Mouse (Mus musculus): ENCODE measurements at regions not wholly inside any gene's neighbourhood (a gene's known extent, or its start where the extent isn't known, plus 50 kb on each side); places are given as distances from the start of the nearest gene placed in this dataset.

GRCm38 (mm10) chr3:148434033-148434432 is 556.3 kb downstream of the Adgrl2 start:
- no peak for DNase-seq (ENCODE audit: low spot score)

GRCm38 (mm10) chr3:148429012-148429865 is 561.1 kb downstream of the Adgrl2 start:
- DNase-seq (ENCODE audit: low spot score), result no peak

- DNase-seq (ENCODE audit: low spot score), result no peak
Measured at GRCm38 (mm10) chr3:148424089-148424488, 566.3 kb downstream of the Adgrl2 start.

GRCm38 (mm10) chr3:148423383-148423782 is 567.0 kb downstream of the Adgrl2 start:
- DNase-seq (ENCODE audit: low spot score), result no peak

- DNase-seq (ENCODE audit: low spot score), result no peak
Measured at GRCm38 (mm10) chr3:148422720-148423119, 567.6 kb downstream of the Adgrl2 start.

GRCm38 (mm10) chr3:148422205-148422604 is 568.1 kb downstream of the Adgrl2 start:
- DNase-seq (ENCODE audit: low spot score), result no peak

- DNase-seq (ENCODE audit: low spot score), result no peak
Measured at GRCm38 (mm10) chr3:148420303-148420702, 570.1 kb downstream of the Adgrl2 start.

GRCm38 (mm10) chr3:148419462-148420074 is 570.8 kb downstream of the Adgrl2 start:
- no peak for DNase-seq (ENCODE audit: low spot score)

GRCm38 (mm10) chr3:148418067-148418466 is 572.3 kb downstream of the Adgrl2 start:
- DNase-seq (ENCODE audit: low spot score), result no peak

GRCm38 (mm10) chr3:148415443-148415842 is 574.9 kb downstream of the Adgrl2 start:
- no peak for DNase-seq (ENCODE audit: low spot score)

GRCm38 (mm10) chr3:148413027-148413426 is 577.3 kb downstream of the Adgrl2 start:
- DNase-seq (ENCODE audit: low spot score), result no peak

- no peak for DNase-seq (ENCODE audit: low spot score)
Measured at GRCm38 (mm10) chr3:148412191-148412590, 578.2 kb downstream of the Adgrl2 start.

GRCm38 (mm10) chr3:148398349-148398748 is 592.0 kb downstream of the Adgrl2 start:
- peak; percentile 7 for DNase-seq (ENCODE audit: low spot score)

- DNase-seq (ENCODE audit: low spot score), result no peak
Measured at GRCm38 (mm10) chr3:148387550-148387949, 602.8 kb downstream of the Adgrl2 start.

GRCm38 (mm10) chr3:148385712-148386111 is 604.6 kb downstream of the Adgrl2 start:
- no peak for DNase-seq (ENCODE audit: low spot score)

GRCm38 (mm10) chr3:148381057-148381456 is 609.3 kb downstream of the Adgrl2 start:
- DNase-seq (ENCODE audit: low spot score), result no peak

GRCm38 (mm10) chr3:148363331-148363730 is 627.0 kb downstream of the Adgrl2 start:
- DNase-seq (ENCODE audit: low spot score), result no peak

- no peak for DNase-seq (ENCODE audit: low spot score)
Measured at GRCm38 (mm10) chr3:148362453-148362864, 627.9 kb downstream of the Adgrl2 start.

- DNase-seq (ENCODE audit: low spot score), result peak; percentile 45
Measured at GRCm38 (mm10) chr3:148343633-148344361, 646.6 kb downstream of the Adgrl2 start.

- no peak for DNase-seq (ENCODE audit: low spot score)
Measured at GRCm38 (mm10) chr3:148343256-148343632, 647.1 kb downstream of the Adgrl2 start.

- no peak for DNase-seq (ENCODE audit: low spot score)
Measured at GRCm38 (mm10) chr3:148339258-148339657, 651.1 kb downstream of the Adgrl2 start.

GRCm38 (mm10) chr3:148336640-148337039 is 653.7 kb downstream of the Adgrl2 start:
- DNase-seq (ENCODE audit: low spot score), result no peak

- peak; percentile 34 for DNase-seq (ENCODE audit: low spot score)
Measured at GRCm38 (mm10) chr3:148336091-148336511, 654.3 kb downstream of the Adgrl2 start.

Measured in yolk sac, embryonic 10.5 days (tissue).